Mouse (Mus musculus) effector memory CD4-positive, alpha-beta T cell, adult 7 months (primary cell): ENCODE data around the gene Arid1b. TPM values are rescaled to one million over a fixed set of nuclear protein-coding genes. Genes with fewer than 3 reads are reported as not detected.

Experiments used
- polyA plus RNA-seq: library from polyadenylated mRNA; unstranded; fragments of 100-300 nt; shearing (Covaris generic); gene quantifications from one replicate; pipeline ENCODE4 v1.2.1, GENCODE M21; 2017

Arid1b gene
- 39.7 TPM for polyA plus RNA-seq

DNA sequence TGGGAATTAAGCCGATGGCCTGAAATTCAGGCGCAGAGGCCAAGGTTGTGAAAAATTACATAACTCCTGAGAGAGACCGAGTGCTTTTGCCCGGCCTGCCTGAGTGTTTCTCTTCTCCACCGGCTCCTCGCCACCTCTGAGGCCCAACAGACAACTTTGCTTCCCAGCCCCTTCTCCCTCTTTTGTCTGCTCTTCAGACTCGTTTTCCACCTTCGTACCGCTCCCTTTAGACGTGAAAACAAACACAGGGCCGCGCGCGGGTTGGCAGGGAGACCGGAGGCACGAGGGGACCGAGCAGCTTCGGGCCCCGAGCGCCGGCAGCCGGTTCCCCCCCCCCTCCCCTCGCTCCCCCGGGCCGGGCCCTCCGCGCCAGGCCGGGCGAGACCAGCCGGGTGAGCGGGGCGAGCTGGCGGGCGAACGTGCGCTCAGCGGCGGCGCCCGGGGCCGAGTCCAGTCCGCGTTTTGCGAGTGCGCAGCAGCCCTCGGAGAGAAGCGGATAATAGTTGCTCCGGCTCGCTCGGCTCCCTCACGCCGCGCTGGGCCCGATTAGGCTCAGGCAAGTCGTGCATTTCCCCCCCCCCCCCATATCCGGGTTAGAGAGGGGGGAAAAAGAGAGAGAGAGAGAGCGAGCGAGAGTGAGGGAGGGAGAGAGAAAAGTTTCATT, at the start of gene Arid1b:
Gene Arid1b (plus strand): TSS at position 493 of the 664 bp plus-strand sequence.

